Mouse (Mus musculus) inflammation-experienced regulatory T-cells, adult 16 weeks (primary cell): ENCODE data around the gene Cavin3. TPM values are rescaled to one million over a fixed set of nuclear protein-coding genes. Genes with fewer than 3 reads are reported as not detected.

Experiments used
- polyA plus RNA-seq: library from polyadenylated mRNA; unstranded; fragments of 100-300 nt; shearing (Covaris generic); gene quantifications from one replicate; pipeline ENCODE4 v1.2.1, GENCODE M21; 2017

Cavin3 gene
- not detected for polyA plus RNA-seq

DNA sequence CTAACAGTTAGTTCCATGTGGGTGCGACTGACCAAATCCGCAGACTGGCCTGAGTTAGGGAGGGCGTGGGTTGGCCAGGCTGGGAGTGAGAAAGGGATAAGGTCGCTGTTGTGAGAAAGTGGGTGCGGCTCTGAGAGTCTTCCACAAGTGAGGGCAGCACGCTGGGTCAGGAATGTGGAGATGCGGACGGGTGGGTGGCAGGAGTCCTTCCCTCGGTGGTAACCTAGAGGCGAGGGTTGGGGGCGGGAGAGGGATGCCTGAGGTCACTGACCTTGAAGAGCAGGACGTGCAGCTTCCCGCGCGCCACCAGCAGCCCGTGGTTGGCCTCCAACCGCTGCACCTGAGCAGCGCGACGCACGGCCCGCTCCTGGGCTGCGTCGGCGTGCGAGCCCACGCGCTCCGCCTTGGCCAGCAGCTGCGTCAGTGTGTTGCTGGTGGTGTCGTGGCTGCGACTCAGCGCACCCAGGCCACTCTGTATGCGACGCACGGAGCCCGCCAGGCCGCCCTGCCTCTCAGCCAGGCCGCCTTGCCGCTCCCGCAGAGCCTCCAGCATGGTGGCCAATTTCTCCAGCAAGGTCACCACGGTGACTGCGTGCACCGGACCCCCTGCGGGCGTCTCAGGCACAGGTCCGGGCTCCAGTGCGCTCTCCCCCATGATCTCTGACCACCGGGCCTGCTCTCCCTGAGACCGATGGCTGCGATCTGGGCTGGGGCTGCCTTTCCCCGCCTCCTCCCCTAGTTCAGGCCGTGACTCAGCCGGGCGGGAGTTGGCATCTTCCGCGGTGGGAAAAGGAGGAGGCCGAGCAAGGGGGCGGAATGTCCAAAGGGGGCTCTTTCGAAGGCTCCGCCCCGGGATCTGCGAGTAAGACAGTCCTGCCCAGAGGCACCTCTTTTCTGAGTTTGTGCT, at the start of gene Cavin3:
Cavin3 (minus strand) TSS at position 796 of the 907 bp plus-strand sequence.

Other genes starting within 250 kb of the Cavin3 start
- not detected for gene Olfr688, start 194.2 kb downstream of the Cavin3 start, polyA plus RNA-seq
- gene Olfr689, start 171.1 kb downstream of the Cavin3 start, polyA plus RNA-seq: not detected
- not detected for gene Olfr690, start 148.2 kb downstream of the Cavin3 start, polyA plus RNA-seq
- gene Olfr691, start 140.0 kb downstream of the Cavin3 start, polyA plus RNA-seq: not detected
- not detected for gene Olfr692, start 114.1 kb downstream of the Cavin3 start, polyA plus RNA-seq
- 1.0 TPM for gene Gm5901, start 107.3 kb downstream of the Cavin3 start, polyA plus RNA-seq
- gene Fam160a2, start 82.2 kb downstream of the Cavin3 start, polyA plus RNA-seq: 49.0 TPM
- not detected for gene Cnga4, start 77.7 kb downstream of the Cavin3 start, polyA plus RNA-seq
- not detected for gene Cckbr, start 56.6 kb downstream of the Cavin3 start, polyA plus RNA-seq
- 46.6 TPM for gene Smpd1, start 72.1 kb upstream of the Cavin3 start, polyA plus RNA-seq
- gene Apbb1, start 99.4 kb upstream of the Cavin3 start, polyA plus RNA-seq: 11.6 TPM
- gene Hpx, start 117.8 kb upstream of the Cavin3 start, polyA plus RNA-seq: not detected
- 2.1 TPM for gene Trim3, start 151.3 kb upstream of the Cavin3 start, polyA plus RNA-seq
- gene Timm10b, start 157.8 kb upstream of the Cavin3 start, polyA plus RNA-seq: 209 TPM
- 25.8 TPM for gene Arfip2, start 158.1 kb upstream of the Cavin3 start, polyA plus RNA-seq
- gene Gm45799, start 158.3 kb upstream of the Cavin3 start, polyA plus RNA-seq: 8.0 TPM
- 2.4 TPM for gene Dnhd1, start 168.5 kb upstream of the Cavin3 start, polyA plus RNA-seq